Mouse (Mus musculus) thymus, postnatal 36 days (tissue): ENCODE results near the gene Fam3c.
A peak's percentile ranks its signal among the peaks of the same experiment; 100 is the strongest.

Source experiments
- DNase-seq, 2 experiments: peaks; one replicate each; pipeline ENCODE4 v3.0.0; 2022; ENCODE audit warnings: mixed read lengths in 2 of 2

Gene Fam3c

GRCm38 (mm10) chr6:22356086-22356507 is at the start of gene Fam3c:
Gene Fam3c (minus strand): TSS chr6:22356243.
- peak; percentile 95 to 96 for DNase-seq

GRCm38 (mm10) chr6:22405021-22405420 is 49.0 kb upstream of the Fam3c start:
- DNase-seq: no peak

GRCm38 (mm10) chr6:22403736-22404135 is 47.7 kb upstream of the Fam3c start:
- no peak for DNase-seq

GRCm38 (mm10) chr6:22403317-22403716 is 47.3 kb upstream of the Fam3c start:
- no peak for DNase-seq

- DNase-seq: peak in 1 of 2 experiments; percentile 22
Measured at GRCm38 (mm10) chr6:22402548-22403164, 46.6 kb upstream of the Fam3c start.

GRCm38 (mm10) chr6:22402037-22402436 is 46.0 kb upstream of the Fam3c start:
- DNase-seq: no peak

GRCm38 (mm10) chr6:22398079-22398774 is 42.2 kb upstream of the Fam3c start:
- no peak for DNase-seq

GRCm38 (mm10) chr6:22395207-22395606 is 39.2 kb upstream of the Fam3c start:
- no peak for DNase-seq

- no peak for DNase-seq
Measured at GRCm38 (mm10) chr6:22390654-22391365, 34.8 kb upstream of the Fam3c start.

GRCm38 (mm10) chr6:22385254-22385870 is 29.3 kb upstream of the Fam3c start:
- DNase-seq: no peak

GRCm38 (mm10) chr6:22380269-22380668 is 24.2 kb upstream of the Fam3c start:
- no peak for DNase-seq

GRCm38 (mm10) chr6:22379831-22380230 is 23.8 kb upstream of the Fam3c start:
- no peak for DNase-seq

- DNase-seq: no peak
Measured at GRCm38 (mm10) chr6:22378462-22378861, 22.4 kb upstream of the Fam3c start.

GRCm38 (mm10) chr6:22374791-22375190 is 18.7 kb upstream of the Fam3c start:
- peak in 1 of 2 experiments; percentile 17 for DNase-seq

GRCm38 (mm10) chr6:22373476-22373875 is 17.4 kb upstream of the Fam3c start:
- DNase-seq: no peak

- no peak for DNase-seq
Measured at GRCm38 (mm10) chr6:22366977-22367376, 10.9 kb upstream of the Fam3c start.

GRCm38 (mm10) chr6:22363590-22363989 is 7.5 kb upstream of the Fam3c start:
- no peak for DNase-seq

- no peak for DNase-seq
Measured at GRCm38 (mm10) chr6:22361941-22362340, 5.9 kb upstream of the Fam3c start.

GRCm38 (mm10) chr6:22359019-22359418 is 3.0 kb upstream of the Fam3c start:
- DNase-seq: no peak

GRCm38 (mm10) chr6:22357351-22357750 is 1.3 kb upstream of the Fam3c start:
- DNase-seq: no peak

GRCm38 (mm10) chr6:22355396-22356085 is 502 bp downstream of the Fam3c start:
- DNase-seq: no peak

- DNase-seq: no peak
Measured at GRCm38 (mm10) chr6:22354675-22355074, 1.4 kb downstream of the Fam3c start.

- no peak for DNase-seq
Measured at GRCm38 (mm10) chr6:22354031-22354430, 2.0 kb downstream of the Fam3c start.
